Comparison of ENCODE assay signal across 11 mouse cellular contexts in genomic region chr4:43400976-43401375, GRCm38 (mm10). TPM values are rescaled to one million over a fixed set of nuclear protein-coding genes. Genes with fewer than 3 reads are reported as not detected.
DNase-seq lines count a peak whose midpoint lies in the region; ATAC-seq lines count a peak whose summit lies in the region.
"Had no signal": no experiment of that assay in that cellular context is flagged by ENCODE, and none has a peak within 500 bp of the region (broad histone marks: within the 10 kb centered on the region; RNA-seq: fewer than 3 reads in every experiment).

No protein-coding gene starts in this region.

- DNase-seq in forebrain, embryonic 10.5 days (ENCODE audit: extremely low spot score, low spot score) = no peak
- peak; percentile 69 for DNase-seq in kidney, postnatal 10 days
- DNase-seq in kidney, adult 11 months = no peak
- DNase-seq in embryonic facial prominence, embryonic 14.5 days (ENCODE audit: low spot score) = peak; percentile 83
- peak; percentile 63 for DNase-seq in lung, postnatal 10 days
- no peak for DNase-seq in frontal cortex, postnatal 10 days (ENCODE audit: low spot score in 2 of 2)
- DNase-seq: cerebellum, adult 9-11 months; kidney, adult 18-20 months; right cerebral cortex, postnatal 4 days had no signal

- ATAC-seq in forebrain, embryonic 12.5 days (ENCODE audit: low FRiP score) = no peak
- peak; percentile 74 for ATAC-seq in embryonic facial prominence, embryonic 14.5 days (ENCODE audit: low read depth)
- no peak for ATAC-seq in megakaryocyte progenitor cell, adult 5-6 weeks (replicated peaks; ENCODE audit: poor library complexity)

- no peaks in the 10 kb centered on the region for H3K9me3 ChIP-seq in forebrain, embryonic 10.5 days
- no peaks in the 10 kb centered on the region for H3K9me3 ChIP-seq in forebrain, embryonic 12.5 days
- H3K9me3 ChIP-seq in embryonic facial prominence, embryonic 14.5 days (ENCODE audit: control insufficient read depth, low read length) = no peaks in the 10 kb centered on the region

- WGBS in forebrain, embryonic 10.5 days = 20% methylated on average over 10 of the region's 10 CpGs
- 14% methylated on average over 10 of the region's 10 CpGs for WGBS in forebrain, embryonic 12.5 days
- WGBS in embryonic facial prominence, embryonic 14.5 days = 10% methylated on average over 10 of the region's 10 CpGs

- H3K4me1 ChIP-seq in forebrain, embryonic 10.5 days = peaks cover 48% of the 10 kb centered on the region
- peaks cover 28% of the 10 kb centered on the region for H3K4me1 ChIP-seq in forebrain, embryonic 12.5 days
- H3K4me1 ChIP-seq in embryonic facial prominence, embryonic 14.5 days (ENCODE audit: control insufficient read depth, insufficient read depth, low read length) = peaks cover 49% of the 10 kb centered on the region

- H3K4me2 ChIP-seq in forebrain, embryonic 12.5 days = no peak overlapping the region
- peak overlapping the region; percentile 5; the same call in 1 of the 2 replicates for H3K4me2 ChIP-seq in embryonic facial prominence, embryonic 14.5 days (ENCODE audit: low read depth, low read length)

- no peaks in the 10 kb centered on the region for H3K36me3 ChIP-seq in forebrain, embryonic 10.5 days (replicated peaks)
- no peaks in the 10 kb centered on the region for H3K36me3 ChIP-seq in forebrain, embryonic 12.5 days (replicated peaks)
- no peaks in the 10 kb centered on the region for H3K36me3 ChIP-seq in embryonic facial prominence, embryonic 14.5 days (ENCODE audit: control insufficient read depth, insufficient read depth, low read length)

- no peaks in the 10 kb centered on the region; the same call in 1 of the 2 replicates for H3K27me3 ChIP-seq in forebrain, embryonic 10.5 days (ENCODE audit: poor library complexity, severe bottlenecking)
- no peaks in the 10 kb centered on the region for H3K27me3 ChIP-seq in forebrain, embryonic 12.5 days
- H3K27me3 ChIP-seq in embryonic facial prominence, embryonic 14.5 days (replicated peaks; ENCODE audit: control insufficient read depth, insufficient read depth, low read length) = no peaks in the 10 kb centered on the region

- peak overlapping the region; percentile 36 for H3K27ac ChIP-seq in forebrain, embryonic 10.5 days
- H3K27ac ChIP-seq in forebrain, embryonic 12.5 days = no peak overlapping the region
- peak overlapping the region; percentile 67; the same call in 1 of the 2 replicates for H3K27ac ChIP-seq in embryonic facial prominence, embryonic 14.5 days (replicated peaks; ENCODE audit: low read depth, low read length)

- no peak overlapping the region for H3K9ac ChIP-seq in forebrain, embryonic 12.5 days
- H3K9ac ChIP-seq in embryonic facial prominence, embryonic 14.5 days (ENCODE audit: low read depth, low read length) = 0 out of 2 replicates have a peak overlapping the region, but pooled peaks have one; percentile 20

- H3K4me3 ChIP-seq in forebrain, embryonic 10.5 days = no peak overlapping the region
- H3K4me3 ChIP-seq in forebrain, embryonic 12.5 days (replicated peaks) = no peak overlapping the region
- H3K4me3 ChIP-seq in embryonic facial prominence, embryonic 14.5 days (ENCODE audit: low read depth, low read length) = no peak overlapping the region

RNA-seq across cellular contexts. Expression of gene Rusc2, which starts 19.2 kb away (rescaled TPM):
- polyA plus RNA-seq in forebrain, embryonic 10.5 days (2016; fragmentation: Nextera tagmentation; extraction: Ambion mirVana) = 7.4 and 8.4 TPM in 2 replicates
- 37.6 and 44.9 TPM in 2 replicates for polyA plus RNA-seq in forebrain, embryonic 12.5 days (2016; fragmentation: Nextera tagmentation; extraction: Ambion mirVana)
- 11.3 and 11.5 TPM in 2 replicates for polyA plus RNA-seq in embryonic facial prominence, embryonic 14.5 days (2014; fragmentation: Nextera tagmentation; extraction: Ambion mirVana)
- total RNA-seq in megakaryocyte progenitor cell, adult 5-6 weeks (2015) = 0.32 and 0.44 TPM in 2 replicates
- total RNA-seq in megakaryocyte progenitor cell, adult 5-6 weeks (2017) = 0.61 and 0.71 TPM in 2 replicates

RNA-seq across cellular contexts. Expression of gene Fam166b, which starts 28.0 kb away (rescaled TPM):
- polyA plus RNA-seq in forebrain, embryonic 10.5 days (2016; fragmentation: Nextera tagmentation; extraction: Ambion mirVana) = 0.10 and 0.17 TPM in 2 replicates
- 0.23 TPM in 1 of 2 replicates, not detected in the other for polyA plus RNA-seq in forebrain, embryonic 12.5 days (2016; fragmentation: Nextera tagmentation; extraction: Ambion mirVana)
- polyA plus RNA-seq in embryonic facial prominence, embryonic 14.5 days (2014; fragmentation: Nextera tagmentation; extraction: Ambion mirVana) = 0.22 and 0.33 TPM in 2 replicates
- total RNA-seq in megakaryocyte progenitor cell, adult 5-6 weeks (2015) = not detected in 2 replicates
- total RNA-seq in megakaryocyte progenitor cell, adult 5-6 weeks (2017) = not detected in 2 replicates

RNA-seq across cellular contexts. Expression of gene Tesk1, which starts 40.8 kb away (rescaled TPM):
- 3.2 and 3.5 TPM in 2 replicates for polyA plus RNA-seq in forebrain, embryonic 10.5 days (2016; fragmentation: Nextera tagmentation; extraction: Ambion mirVana)
- polyA plus RNA-seq in forebrain, embryonic 12.5 days (2016; fragmentation: Nextera tagmentation; extraction: Ambion mirVana) = 10.5 and 12.6 TPM in 2 replicates
- 13.2 and 14.8 TPM in 2 replicates for polyA plus RNA-seq in embryonic facial prominence, embryonic 14.5 days (2014; fragmentation: Nextera tagmentation; extraction: Ambion mirVana)
- 5.2 and 6.3 TPM in 2 replicates for total RNA-seq in megakaryocyte progenitor cell, adult 5-6 weeks (2015)
- total RNA-seq in megakaryocyte progenitor cell, adult 5-6 weeks (2017) = 5.7 and 5.9 TPM in 2 replicates

RNA-seq across cellular contexts. Expression of gene Cd72, which starts 53.5 kb away (rescaled TPM):
- polyA plus RNA-seq in forebrain, embryonic 10.5 days (2016; fragmentation: Nextera tagmentation; extraction: Ambion mirVana) = 2.3 and 2.4 TPM in 2 replicates
- polyA plus RNA-seq in forebrain, embryonic 12.5 days (2016; fragmentation: Nextera tagmentation; extraction: Ambion mirVana) = 2.9 and 3.8 TPM in 2 replicates
- 2.9 and 3.9 TPM in 2 replicates for polyA plus RNA-seq in embryonic facial prominence, embryonic 14.5 days (2014; fragmentation: Nextera tagmentation; extraction: Ambion mirVana)
- 2.2 and 6.3 TPM in 2 replicates for total RNA-seq in megakaryocyte progenitor cell, adult 5-6 weeks (2015)
- total RNA-seq in megakaryocyte progenitor cell, adult 5-6 weeks (2017) = 8.2 and 8.7 TPM in 2 replicates

Comparison
In these comparisons a context has a peak if more than half of its experiments do, and no peak if none do; other contexts are left out.
1. DNase-seq: peak in kidney, postnatal 10 days (single experiment), embryonic facial prominence, embryonic 14.5 days (single experiment) and lung, postnatal 10 days (single experiment); none in forebrain, embryonic 10.5 days (single experiment), kidney, adult 11 months (single experiment) and frontal cortex, postnatal 10 days (0 of 2).